Mouse (Mus musculus) CD4-positive naive resting alpha-beta T cell, adult 57 days (primary cell): ENCODE data around the gene Abi3bp. TPM values are rescaled to one million over a fixed set of nuclear protein-coding genes. Genes with fewer than 3 reads are reported as not detected.

ENCODE experiments used
- total RNA-seq: library from RNA; stranded (reverse); gene quantifications from one replicate; pipeline ENCODE4 v1.2.4, GENCODE M21; 2023

The Abi3bp gene
- 0.27 TPM for total RNA-seq

GRCm38 (mm10) chr16:56477677-56478574 is at the start of gene Abi3bp:
Gene Abi3bp, plus strand, starts transcription at chr16:56477878.

DNA sequence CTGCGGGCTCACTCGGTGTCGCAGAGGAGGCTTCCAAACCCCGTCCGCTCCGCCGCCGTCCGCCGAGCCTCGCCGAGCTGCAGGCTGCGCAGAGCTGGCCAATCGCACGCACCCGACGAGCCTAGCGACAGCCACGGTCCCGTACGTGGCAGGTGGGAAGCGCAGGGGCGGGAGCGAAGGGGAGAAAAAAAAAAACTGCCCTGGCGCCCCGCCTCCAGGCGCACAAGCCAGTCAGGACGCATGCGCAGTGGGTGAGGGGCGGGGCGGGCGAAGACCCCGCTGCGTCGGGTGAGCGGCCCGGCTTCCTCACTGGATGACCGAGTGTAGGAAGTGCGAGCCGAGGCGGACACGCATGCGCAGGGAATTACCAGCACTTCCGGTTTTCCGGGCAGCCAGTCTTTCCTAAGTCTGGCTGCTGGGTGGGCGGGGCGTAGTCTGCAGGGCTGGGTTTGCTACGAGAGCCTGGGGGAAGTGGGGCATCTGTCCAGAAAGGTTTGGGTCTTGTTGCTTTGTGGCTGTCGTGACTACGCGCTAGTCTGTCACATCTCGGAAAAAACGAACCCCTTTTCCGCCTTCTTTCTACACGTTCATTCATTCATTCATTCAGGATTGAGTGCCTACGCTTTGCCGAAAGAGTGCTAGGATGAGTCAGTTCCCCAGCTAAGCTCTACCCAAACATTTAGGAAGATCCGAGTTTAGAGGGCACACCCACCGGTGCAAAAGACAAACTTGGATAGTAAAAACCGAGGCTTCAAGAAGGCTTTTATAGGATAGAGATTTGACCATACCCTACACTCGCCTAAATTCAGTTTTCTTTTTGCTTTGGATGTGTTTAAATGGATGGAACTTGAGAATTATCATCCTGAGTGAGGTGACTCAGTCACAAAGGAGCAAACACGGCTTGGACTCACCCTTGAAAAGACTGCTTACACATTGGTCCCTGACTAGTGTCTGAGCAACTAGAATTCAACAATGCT is 239.8 kb downstream of the Abi3bp start, which contains the start of gene Tfg:
Gene Tfg (minus strand): TSS at position 227 of the 977 bp plus-strand sequence.

Other genes with a start within 250 kb of the Abi3bp start
- gene Tfg, start 239.6 kb downstream of the Abi3bp start, total RNA-seq: 25.9 TPM